Mouse (Mus musculus) layer of hippocampus, adult 11-12 months (tissue): ENCODE results near the gene Lrrn3.

Source experiments
- DNase-seq: peaks from one replicate; pipeline ENCODE4 v3.0.0; 2022; ENCODE audit warnings: low spot score

Gene Lrrn3

DNA sequence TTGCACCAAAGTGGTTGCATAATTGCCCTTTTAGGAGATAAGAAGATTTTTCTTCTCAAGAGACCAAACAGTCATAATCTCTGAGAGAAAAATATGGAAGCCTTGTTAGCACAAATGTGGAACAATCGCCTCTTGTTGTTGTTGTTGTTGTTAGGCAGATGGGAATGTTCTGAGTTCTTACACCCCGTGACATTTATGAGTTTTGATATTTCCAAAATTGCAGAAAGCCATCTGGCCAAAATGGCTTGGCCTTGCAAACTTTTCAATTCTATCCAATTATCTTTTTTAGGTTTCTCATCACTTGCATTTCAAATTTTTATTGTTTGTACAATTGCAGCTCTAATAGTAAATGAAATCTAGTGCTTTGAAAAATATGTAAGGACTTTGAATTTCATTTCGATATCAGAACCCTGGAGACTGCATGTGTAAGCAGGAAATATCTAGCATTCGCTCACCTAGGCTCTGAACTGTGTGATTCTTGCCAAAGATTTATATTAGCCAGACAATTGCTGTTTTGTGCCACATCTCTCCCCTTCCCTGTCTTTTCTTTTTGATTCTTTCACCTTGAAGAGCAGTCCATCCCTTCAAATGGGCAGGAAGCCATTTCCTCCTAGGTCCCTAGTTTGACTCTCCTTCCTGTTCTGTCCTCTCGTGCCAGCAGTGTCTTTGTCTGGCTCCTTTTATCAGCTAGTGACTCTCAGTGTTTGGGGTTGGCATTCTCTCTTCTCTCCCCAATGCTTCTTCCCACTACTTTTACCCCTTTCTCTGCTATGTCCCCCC lies 49.8 kb downstream of the Lrrn3 start:
- no peak for DNase-seq

DNA sequence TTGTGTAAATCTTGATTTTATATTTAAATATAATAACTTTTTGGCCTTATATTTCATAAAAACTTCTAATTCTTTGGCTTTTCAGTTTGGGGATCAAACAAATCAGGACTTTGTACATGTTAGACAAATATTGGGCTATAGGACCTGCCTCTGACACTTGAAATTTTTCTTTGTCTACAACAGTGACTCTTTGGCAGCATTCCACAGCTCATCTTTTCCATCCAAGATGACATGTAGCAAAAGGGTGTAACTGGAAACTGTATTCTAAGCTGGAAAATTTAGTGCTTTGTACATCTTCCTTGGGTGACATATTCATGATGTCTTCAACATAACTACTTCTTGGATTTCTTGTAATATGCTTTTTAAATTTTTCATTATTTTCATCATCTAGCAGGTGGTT lies 57.4 kb downstream of the Lrrn3 start:
- no peak for DNase-seq

DNA sequence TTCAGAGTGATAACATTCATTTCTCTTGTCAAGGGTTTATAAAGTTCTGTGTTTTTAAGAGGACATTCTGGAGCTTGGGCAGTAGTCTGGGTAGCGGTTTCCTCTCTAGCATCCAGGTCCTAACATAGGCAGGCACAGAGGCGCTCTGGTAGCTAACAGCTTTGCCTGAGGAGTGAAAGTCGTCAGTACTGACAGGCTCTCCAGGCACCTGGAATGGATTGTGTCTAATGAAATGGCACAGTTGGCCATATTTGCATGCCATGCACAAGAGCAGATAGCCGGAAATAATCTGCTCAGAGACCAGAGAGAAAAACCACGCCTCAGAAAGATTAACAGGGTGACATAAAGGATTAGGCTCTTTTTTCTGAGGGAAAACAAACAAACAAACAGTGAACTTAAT lies 58.8 kb downstream of the Lrrn3 start:
- DNase-seq = no peak

DNA sequence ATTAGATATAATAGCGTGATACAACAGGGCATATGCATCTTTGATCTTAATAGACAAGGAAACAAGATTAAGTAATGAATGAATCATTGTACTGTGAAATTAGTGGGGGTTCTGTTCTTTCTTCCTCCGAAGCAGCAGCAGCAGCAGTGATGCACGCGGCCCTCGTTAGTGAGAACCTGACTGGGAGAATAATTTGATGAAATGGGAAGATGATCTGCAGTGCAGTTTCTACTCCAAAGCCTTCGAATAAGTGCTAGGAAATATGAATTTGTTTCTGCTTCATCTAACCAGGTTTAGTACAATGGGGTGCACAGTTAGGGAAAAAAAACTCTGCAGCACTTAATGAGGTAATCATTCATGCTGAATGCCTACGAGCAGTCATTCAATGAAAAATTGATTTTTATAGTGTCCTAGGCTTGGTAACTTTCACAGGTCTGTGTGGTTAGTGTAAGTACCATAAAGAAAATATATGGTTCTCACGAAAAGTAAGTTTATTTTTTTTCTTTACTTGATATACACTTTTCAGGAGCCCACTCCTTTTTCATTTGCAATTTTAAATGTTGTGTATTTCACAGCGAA lies 61.0 kb downstream of the Lrrn3 start:
- DNase-seq = no peak

- DNase-seq = no peak
Measured at GRCm38 (mm10) chr12:41417961-41418360, 68.3 kb downstream of the Lrrn3 start.

- no peak for DNase-seq
Measured at GRCm38 (mm10) chr12:41417099-41417498, 69.1 kb downstream of the Lrrn3 start.

GRCm38 (mm10) chr12:41416635-41417034 lies 69.6 kb downstream of the Lrrn3 start:
- no peak for DNase-seq

- no peak for DNase-seq
Measured at GRCm38 (mm10) chr12:41409431-41409830, 76.8 kb downstream of the Lrrn3 start.

DNA sequence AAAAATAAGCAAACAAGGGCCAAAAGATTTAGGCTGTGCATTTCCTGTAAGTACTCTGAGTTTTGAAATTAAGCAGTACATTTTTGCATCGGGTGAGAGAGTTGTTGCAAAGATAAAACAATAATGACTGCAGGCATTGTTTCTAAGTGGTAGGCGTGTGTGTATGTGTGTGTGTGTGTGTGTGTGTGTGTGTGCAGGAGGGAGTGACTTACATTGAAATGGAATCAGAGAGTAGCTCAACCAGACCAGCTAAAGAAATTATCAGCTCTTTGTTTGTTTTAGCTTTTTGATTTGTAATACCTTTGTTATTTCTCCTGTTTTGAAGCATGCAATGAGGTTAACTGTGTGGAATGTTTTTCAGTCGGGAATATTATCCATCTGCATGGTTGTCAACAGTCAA lies 84.3 kb downstream of the Lrrn3 start:
- DNase-seq = no peak
